Mouse (Mus musculus) stomach, postnatal 0 days (tissue): ENCODE measurements around the gene Dnaaf3. TPM values are rescaled to one million over a fixed set of nuclear protein-coding genes. Genes with fewer than 3 reads are reported as not detected.

Source experiments
- ATAC-seq: fragments of 200-750 bp; cut with Nextera tagmentation; 2 replicates; pipeline ENCODE4 v1.8.0; 2017; ENCODE audit not compliant: low FRiP score, low TSS enrichment
- DNase-seq: peaks from one replicate; pipeline ENCODE4 v3.0.0-alpha.2; 2016; ENCODE audit warnings: low spot score
- H3K27ac ChIP-seq: fragments of 300-500 bp; sonication (generic); replicated peaks from 2 replicates; pipeline ENCODE4 v1.5.1; 2014; ENCODE audit warnings: mild to moderate bottlenecking, control low read depth
- H3K27me3 ChIP-seq: fragments of 300-500 bp; sonication (generic); 2 replicates; pipeline ENCODE4 v1.6.1; 2014; ENCODE audit warnings: low read length; ENCODE audit not compliant: control insufficient read depth, insufficient read depth
- H3K36me3 ChIP-seq: fragments of 300-500 bp; sonication (generic); 2 replicates; pipeline ENCODE4 v1.6.1; 2014; ENCODE audit warnings: low read length, mixed read lengths; ENCODE audit not compliant: control insufficient read depth, insufficient read depth
- H3K4me1 ChIP-seq: fragments of 300-500 bp; sonication (generic); replicated peaks from 2 replicates; pipeline ENCODE4 v1.6.1; 2014; ENCODE audit warnings: antibody characterized with exemption; ENCODE audit not compliant: control insufficient read depth, insufficient read depth
- H3K4me2 ChIP-seq: fragments of 300-500 bp; sonication (generic); replicated peaks from 2 replicates; pipeline ENCODE4 v1.6.1; 2014; ENCODE audit warnings: low read depth, mild to moderate bottlenecking, control low read depth, moderate library complexity
- H3K4me3 ChIP-seq: fragments of 300-500 bp; sonication (generic); 2 replicates; pipeline ENCODE4 v1.5.1; 2014; ENCODE audit warnings: low read depth, low read length, control low read depth
- H3K9ac ChIP-seq: fragments of 300-500 bp; sonication (generic); 2 replicates; pipeline ENCODE4 v1.6.1; 2014; ENCODE audit warnings: mild to moderate bottlenecking, low read length, control low read depth, mixed read lengths
- H3K9me3 ChIP-seq: fragments of 300-500 bp; sonication (generic); 2 replicates; pipeline ENCODE4 v1.6.1; 2016; ENCODE audit warnings: low read length; ENCODE audit not compliant: control insufficient read depth
- CTCF ChIP-seq: IDR thresholded peaks from 2 replicates; pipeline ENCODE4 v1.5.1; 2016; ENCODE audit warnings: antibody characterized with exemption, low read depth, mild to moderate bottlenecking, moderate library complexity
- EP300 ChIP-seq: optimal IDR thresholded peaks from 2 replicates; pipeline ENCODE3; 2016; ENCODE audit warnings: antibody characterized with exemption
- WGBS: fragments of 180-500 bp; shearing (Covaris S2); extraction: QIAGEN DNeasy Blood & Tissue Kit; methylation state at CpG from one replicate; pipeline ENCODE4 v1.1.7; 2014; 5-methylcytosine and 5-hydroxymethylcytosine counted together
- polyA plus RNA-seq: library from polyadenylated mRNA; unstranded; fragments of >200 nt; fragmentation: Nextera tagmentation; extraction: Ambion mirVana; gene quantifications from 2 replicates; pipeline ENCODE4 v1.2.1, GENCODE M21; 2015

Gene Dnaaf3
- polyA plus RNA-seq, 1 experiment from 2014 or later = 0.89 TPM

DNA sequence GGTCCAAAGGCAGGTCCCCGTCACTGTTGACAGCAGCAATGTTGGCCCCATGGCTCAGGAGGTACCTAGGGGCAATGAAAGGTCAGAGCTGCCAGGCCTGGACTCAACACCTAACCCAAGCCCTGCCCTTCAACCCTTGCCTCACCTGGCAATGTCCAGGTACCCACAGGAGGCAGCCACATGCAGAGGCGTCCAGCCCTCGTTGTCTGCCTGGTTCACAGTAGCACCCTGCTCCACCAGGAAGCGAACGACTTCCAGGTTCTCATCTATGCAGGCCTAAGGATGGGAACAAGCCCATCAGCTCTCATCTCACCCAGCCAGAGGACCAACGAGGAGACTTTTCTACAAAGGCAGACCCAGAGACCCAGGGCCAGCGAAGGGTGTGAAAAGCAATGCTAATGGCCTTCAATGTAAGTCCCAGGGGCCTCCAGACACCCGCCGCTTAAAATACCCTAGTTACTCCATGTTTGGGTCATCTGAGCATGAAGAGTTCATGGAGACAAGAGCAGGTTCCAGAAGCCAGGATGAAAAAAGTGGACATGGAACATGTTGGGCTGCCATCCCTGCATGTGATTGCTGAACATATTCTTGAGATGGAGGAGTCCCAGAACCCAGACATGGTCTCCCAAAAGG lies 34.9 kb downstream of the Dnaaf3 start:
- TF ChIP-seq EP300 (no peak), CTCF (no peak)
- peak overlapping the region; percentile 63 for H3K27ac ChIP-seq
- peaks cover 15% of the 10 kb centered on the region for H3K36me3 ChIP-seq
- peak overlapping the region; percentile 23 for H3K9ac ChIP-seq
- peak overlapping the region; percentile 72; the same call in 1 of the 2 replicates for H3K4me2 ChIP-seq
- 85% methylated on average over 9 of the region's 9 CpGs for WGBS
- H3K4me3 ChIP-seq = no peak overlapping the region
- no peak for DNase-seq
- H3K4me1 ChIP-seq = peaks cover 12% of the 10 kb centered on the region
- no peak for ATAC-seq
- no peaks in the 10 kb centered on the region for H3K27me3 ChIP-seq
- H3K9me3 ChIP-seq = no peaks in the 10 kb centered on the region

DNA sequence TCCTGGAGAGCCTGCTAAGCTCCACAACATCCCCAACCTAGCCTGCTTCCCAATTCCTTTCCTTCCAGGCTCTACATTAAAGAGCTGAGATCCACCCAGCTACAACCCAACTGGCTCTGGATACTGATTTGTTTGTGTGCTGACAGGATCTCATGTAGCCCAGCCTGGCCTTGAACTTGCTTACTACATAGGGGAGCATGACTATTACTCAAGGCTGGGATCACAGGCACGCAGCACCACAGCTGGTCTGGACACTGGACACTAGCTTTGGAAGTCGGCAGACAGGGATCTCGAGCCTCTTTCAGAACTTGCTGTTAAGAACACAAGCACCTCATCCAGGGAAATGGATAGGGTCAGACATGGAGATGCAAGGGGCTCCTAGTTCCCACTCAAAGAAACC lies 35.8 kb downstream of the Dnaaf3 start:
- Histone ChIP-seq H3K4me3 (no peak overlapping the region), H3K4me1 (peaks cover 12% of the 10 kb centered on the region), H3K9me3 (no peaks in the 10 kb centered on the region), H3K9ac (no peak overlapping the region), H3K36me3 (peaks cover 18% of the 10 kb centered on the region), H3K27me3 (no peaks in the 10 kb centered on the region), H3K27ac (no peak overlapping the region), H3K4me2 (no peak overlapping the region)
- TF ChIP-seq EP300 = no peak
- no peak for TF ChIP-seq CTCF
- ATAC-seq (no peak), DNase-seq (no peak)
- 93% methylated on average over 3 of the region's 3 CpGs for WGBS

DNA sequence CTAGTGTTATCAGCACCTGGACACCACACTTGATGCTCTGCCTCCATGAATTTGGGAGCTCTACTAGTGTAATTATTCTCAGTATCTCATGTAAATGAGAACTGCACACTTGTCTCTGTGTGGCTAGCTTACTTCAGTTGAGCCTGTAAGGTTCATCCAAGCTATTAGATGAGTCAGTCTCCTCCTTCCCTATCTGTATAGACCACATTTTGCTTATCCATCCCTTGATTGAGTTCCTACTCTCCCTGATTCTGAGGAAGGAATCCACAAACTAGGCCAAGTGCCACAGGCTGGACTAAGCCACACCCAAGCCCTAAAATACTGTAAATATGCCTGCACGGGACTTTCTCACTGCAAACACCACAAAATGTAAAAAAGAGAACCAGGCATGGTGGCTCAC lies 38.3 kb downstream of the Dnaaf3 start:
- Histone ChIP-seq H3K36me3 (peaks cover 18% of the 10 kb centered on the region), H3K9me3 (no peaks in the 10 kb centered on the region), H3K9ac (no peak overlapping the region), H3K4me1 (peaks cover 5% of the 10 kb centered on the region), H3K27ac (no peak overlapping the region), H3K27me3 (no peaks in the 10 kb centered on the region), H3K4me2 (no peak overlapping the region), H3K4me3 (no peak overlapping the region)
- TF ChIP-seq CTCF (no peak), EP300 (no peak)
- no peak for DNase-seq
- ATAC-seq = no peak
- WGBS = 23% methylated on average over 1 of the region's 1 CpGs

DNA sequence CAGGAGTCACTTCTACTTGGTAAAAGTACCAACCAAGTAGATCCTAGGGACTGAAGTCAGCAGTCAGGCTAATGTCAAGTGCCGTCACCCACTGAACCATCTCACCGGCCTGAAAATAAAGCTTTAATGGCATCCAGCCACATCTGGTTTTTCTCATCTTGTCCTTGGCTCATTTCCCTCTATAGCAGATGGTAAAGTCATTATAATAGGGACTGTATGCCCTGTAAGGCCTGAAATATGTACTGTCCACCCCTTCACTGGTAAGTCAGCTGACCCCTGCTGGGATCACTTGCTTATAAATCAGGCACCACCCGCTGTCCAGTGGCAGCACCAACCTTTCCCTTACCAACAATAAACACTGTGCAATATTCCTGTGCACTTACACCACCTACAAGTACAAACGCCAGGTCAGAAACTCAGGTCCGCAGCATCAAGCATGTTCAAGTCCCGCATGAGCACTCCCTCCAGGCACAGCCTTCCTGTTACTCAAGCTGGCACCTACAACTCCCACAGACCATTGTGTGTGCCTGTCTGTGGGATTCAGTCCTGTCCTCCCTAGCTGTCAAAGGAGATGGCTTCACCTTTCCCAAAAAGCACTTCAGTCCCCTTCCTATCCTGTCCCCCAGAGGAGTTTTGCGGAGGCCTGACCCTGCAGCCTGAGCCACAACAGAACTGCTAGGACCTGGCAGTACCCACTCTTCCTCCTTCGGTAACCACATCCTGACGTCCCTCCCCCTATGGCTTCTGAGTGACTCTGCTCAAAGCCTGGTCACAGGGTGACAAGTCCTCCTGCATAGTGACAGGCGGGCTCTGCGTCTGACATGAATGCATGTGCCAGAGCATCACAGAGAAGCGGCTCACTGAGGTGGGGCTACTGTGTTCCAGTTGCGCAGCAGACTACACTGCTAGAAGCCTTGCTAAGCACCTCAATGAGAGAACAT lies 39.7 kb downstream of the Dnaaf3 start:
- Histone ChIP-seq H3K4me1 (peaks cover 5% of the 10 kb centered on the region), H3K27ac (peak overlapping the region; percentile 73), H3K27me3 (no peaks in the 10 kb centered on the region), H3K4me2 (no peak overlapping the region), H3K4me3 (no peak overlapping the region), H3K9me3 (no peaks in the 10 kb centered on the region), H3K9ac (0 out of 2 replicates have a peak overlapping the region, but pooled peaks have one; percentile 18), H3K36me3 (peaks cover 18% of the 10 kb centered on the region)
- 73% methylated on average over 13 of the region's 13 CpGs for WGBS
- ATAC-seq = no peak; the same call in 1 of the 2 replicates
- DNase-seq = no peak
- TF ChIP-seq CTCF (no peak), EP300 (no peak)

DNA sequence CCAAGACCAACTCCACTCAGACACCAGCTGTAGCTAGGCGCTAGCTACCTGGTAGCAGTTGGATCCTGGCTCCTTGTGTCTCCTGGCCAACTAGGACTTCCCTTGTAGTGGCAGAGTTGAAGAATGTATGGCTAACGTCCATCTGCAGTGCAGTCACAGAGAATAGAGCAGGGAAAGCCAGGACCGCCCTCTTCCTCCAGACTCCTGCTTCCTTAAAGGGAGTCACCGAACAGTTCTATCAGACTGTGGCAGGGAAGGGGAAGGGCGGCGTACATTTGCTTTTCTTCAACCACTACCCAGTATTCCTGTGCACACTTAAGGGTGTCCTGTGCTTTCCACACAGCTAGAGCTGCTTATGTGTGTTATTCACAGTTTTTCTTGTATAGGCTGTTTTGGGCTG lies 40.9 kb downstream of the Dnaaf3 start:
- no peak overlapping the region for H3K4me3 ChIP-seq
- peak; percentile 37 for DNase-seq
- H3K27ac ChIP-seq = peak overlapping the region; percentile 73
- H3K36me3 ChIP-seq = peaks cover 17% of the 10 kb centered on the region
- H3K9ac ChIP-seq = no peak overlapping the region
- no peaks in the 10 kb centered on the region for H3K9me3 ChIP-seq
- TF ChIP-seq CTCF (no peak), EP300 (no peak)
- 53% methylated on average over 6 of the region's 6 CpGs for WGBS
- peak; percentile 70 for ATAC-seq
- H3K27me3 ChIP-seq = no peaks in the 10 kb centered on the region
- no peak overlapping the region for H3K4me2 ChIP-seq
- H3K4me1 ChIP-seq = peaks cover 5% of the 10 kb centered on the region
